Mouse (Mus musculus) heart, adult 2 months (tissue): ENCODE measurements around the gene Ezh1. TPM values are rescaled to one million over a fixed set of nuclear protein-coding genes. Genes with fewer than 3 reads are reported as not detected.

Experiments used
- DNase-seq, 2 experiments: peaks; one replicate each; pipeline ENCODE4 v3.0.0; 2021
- H3K27ac ChIP-seq: fragments of 200-600 bp; 2 replicates; pipeline ENCODE4 v1.8.1; 2022
- H3K27me3 ChIP-seq: fragments of 200-500 bp; 2 replicates; pipeline ENCODE4 v1.6.1; 2012; ENCODE audit warnings: mild to moderate bottlenecking, low read length, inconsistent platforms, mixed read lengths; ENCODE audit not compliant: control insufficient read depth, insufficient read depth
- H3K36me3 ChIP-seq: fragments of 200-500 bp; 2 replicates; pipeline ENCODE4 v1.6.1; 2012; ENCODE audit warnings: low read length, inconsistent platforms; ENCODE audit not compliant: control insufficient read depth, insufficient read depth
- H3K4me1 ChIP-seq: fragments of 200-500 bp; 2 replicates; pipeline ENCODE4 v1.6.1; 2011; ENCODE audit warnings: low read length; ENCODE audit not compliant: control insufficient read depth, insufficient read depth
- H3K4me3 ChIP-seq: fragments of 200-600 bp; 2 replicates; pipeline ENCODE4 v1.8.1; 2022
- H3K79me2 ChIP-seq: fragments of 200-500 bp; replicated peaks from 2 replicates; pipeline ENCODE4 v1.6.1; 2012; ENCODE audit warnings: mild to moderate bottlenecking, inconsistent platforms, low read length, moderate library complexity, mixed read lengths; ENCODE audit not compliant: control insufficient read depth, insufficient read depth
- H3K9ac ChIP-seq: fragments of 200-500 bp; 2 replicates; pipeline ENCODE4 v1.6.1; 2012; ENCODE audit warnings: low read depth, mild to moderate bottlenecking, control low read depth, inconsistent platforms, low read length, mixed read lengths
- CTCF ChIP-seq: fragments of 200-600 bp; IDR thresholded peaks from 2 replicates; pipeline ENCODE4 v1.8.1; 2022; ENCODE audit warnings: antibody characterized with exemption, mild to moderate bottlenecking, moderate library complexity
- EP300 ChIP-seq: fragments of 200-500 bp; IDR thresholded peaks from 2 replicates; pipeline ENCODE4 v1.6.1; 2011; ENCODE audit warnings: low read depth, low read length, control low read depth; ENCODE audit not compliant: insufficient read depth
- POLR2A ChIP-seq: fragments of 200-500 bp; IDR thresholded peaks from 2 replicates; pipeline ENCODE4 v1.6.1; 2011; ENCODE audit warnings: mild to moderate bottlenecking, low read depth, low read length, control low read depth; ENCODE audit not compliant: insufficient read depth
- WGBS: fragments of 180-500 bp; shearing (Covaris S2); methylation state at CpG from one replicate; pipeline ENCODE4 v1.1.7; 2018; 5-methylcytosine and 5-hydroxymethylcytosine counted together
- intact Hi-C: fragments of 180-260 bp; cut with DNase I; formaldehyde crosslinking; loops from one replicate; pipeline ENCODE4 v1.15.1; 2025
- polyA plus RNA-seq: library from polyadenylated mRNA; depleted of rRNA; stranded (reverse); fragments of >200 nt; gene quantifications from 2 replicates; pipeline ENCODE4 v1.2.3, GENCODE M21; 2012
- total RNA-seq, 2 experiments: library from RNA; stranded (reverse); gene quantifications; 2 replicates each; pipeline ENCODE4 v1.2.3; 2021

The Ezh1 gene
- total and polyA plus RNA-seq, 3 experiments, result 26.1 to 31.4 (median 29.8) TPM

- intact Hi-C loops, result no loop called here
- Histone ChIP-seq H3K79me2 (no peaks in the 10 kb centered on the region), H3K4me1 (peaks cover 11% of the 10 kb centered on the region), H3K4me3 (no peak overlapping the region), H3K27me3 (no peaks in the 10 kb centered on the region; the same call in 1 of the 2 replicates), H3K36me3 (peaks cover 9% of the 10 kb centered on the region), H3K27ac (peak overlapping the region; percentile 86), H3K9ac (peak overlapping the region; percentile 10; the same call in 1 of the 2 replicates)
- peak in 1 of 2 experiments; percentile 56 for DNase-seq
- TF ChIP-seq EP300 (no peak), CTCF (no peak), POLR2A (no peak)
- WGBS, result 22% methylated on average over 6 of the region's 6 CpGs
Measured at GRCm38 (mm10) chr11:101259261-101259712, 33.0 kb upstream of the Ezh1 start.

GRCm38 (mm10) chr11:101255826-101256775 lies 29.8 kb upstream of the Ezh1 start:
- Histone ChIP-seq H3K4me3 (no peak overlapping the region), H3K79me2 (no peaks in the 10 kb centered on the region), H3K27ac (peak overlapping the region; percentile 88), H3K36me3 (peaks cover 11% of the 10 kb centered on the region), H3K27me3 (no peaks in the 10 kb centered on the region), H3K4me1 (peaks cover 15% of the 10 kb centered on the region), H3K9ac (peak overlapping the region; percentile 29; the same call in 1 of the 2 replicates)
- DNase-seq, result peak in 1 of 2 experiments; percentile 66
- intact Hi-C loops, result no loop called here
- TF ChIP-seq CTCF, result no peak
- peak; percentile 31 for TF ChIP-seq EP300
- WGBS, result 42% methylated on average over 13 of the region's 13 CpGs

- Histone ChIP-seq H3K27me3 (no peaks in the 10 kb centered on the region), H3K9ac (peak within 1 kb of the TSS; percentile 87), H3K4me3 (peak within 1 kb of the TSS; percentile 77), H3K36me3 (peaks cover 12% of the 10 kb centered on the region), H3K4me1 (peaks cover 7% of the 10 kb centered on the region), H3K79me2 (no peaks in the 10 kb centered on the region), H3K27ac (peak within 1 kb of the TSS; percentile 90)
- WGBS, result under 1% methylated on average over 40 of the region's 40 CpGs
- DNase-seq, result peak; percentile 88 to 91
- TF ChIP-seq EP300 (peak; percentile 67; the same call in 1 of the 2 replicates), CTCF (peak; percentile 33), POLR2A (peak; percentile 96)
- intact Hi-C loops, result loop anchor here (2.0 kb wide), 1 partner anchor 25 kb away; the partner anchor contains the start of genes Cntd1 and Coa3
Measured at GRCm38 (mm10) chr11:101253613-101254389, 27.5 kb upstream of the Ezh1 start, which contains the start of gene Vps25. Gene Vps25, plus strand, starts transcription at chr11:101253707.

- Histone ChIP-seq H3K27ac (peak overlapping the region; percentile 90), H3K4me1 (peaks cover 7% of the 10 kb centered on the region), H3K9ac (peak overlapping the region; percentile 66), H3K4me3 (peak overlapping the region; percentile 77), H3K79me2 (no peaks in the 10 kb centered on the region), H3K27me3 (no peaks in the 10 kb centered on the region), H3K36me3 (peaks cover 11% of the 10 kb centered on the region)
- intact Hi-C loops, result loop anchor here (2.0 kb wide), 1 partner anchor 26 kb away; the partner anchor contains the start of genes Cntd1 and Coa3
- WGBS, result 3% methylated on average over 7 of the region's 7 CpGs
- no peak for TF ChIP-seq EP300
- TF ChIP-seq POLR2A, result no peak
- TF ChIP-seq CTCF, result no peak
- DNase-seq, result no peak
Measured at GRCm38 (mm10) chr11:101252941-101253340, 26.7 kb upstream of the Ezh1 start.

GRCm38 (mm10) chr11:101251031-101251430 lies 24.8 kb upstream of the Ezh1 start:
- Histone ChIP-seq H3K27ac (no peak overlapping the region), H3K27me3 (0 out of 2 replicates have a peak, but pooled peaks cover 2% of the 10 kb centered on the region), H3K4me3 (no peak overlapping the region), H3K4me1 (peaks cover 8% of the 10 kb centered on the region), H3K9ac (no peak overlapping the region), H3K36me3 (peaks cover 8% of the 10 kb centered on the region; the same call in 1 of the 2 replicates), H3K79me2 (no peaks in the 10 kb centered on the region)
- 68% methylated on average over 2 of the region's 2 CpGs for WGBS
- TF ChIP-seq POLR2A, result no peak
- no peak for TF ChIP-seq CTCF
- no peak for TF ChIP-seq EP300
- intact Hi-C loops, result loop anchor here (1.0 kb wide), 1 partner anchor 48 kb away; no protein-coding TSS in a partner anchor
- no peak for DNase-seq
